Mouse (Mus musculus): ENCODE measurements at regions not wholly inside any gene's neighbourhood (a gene's known extent, or its start where the extent isn't known, plus 50 kb on each side); places are given as distances from the start of the nearest gene placed in this dataset.

DNA sequence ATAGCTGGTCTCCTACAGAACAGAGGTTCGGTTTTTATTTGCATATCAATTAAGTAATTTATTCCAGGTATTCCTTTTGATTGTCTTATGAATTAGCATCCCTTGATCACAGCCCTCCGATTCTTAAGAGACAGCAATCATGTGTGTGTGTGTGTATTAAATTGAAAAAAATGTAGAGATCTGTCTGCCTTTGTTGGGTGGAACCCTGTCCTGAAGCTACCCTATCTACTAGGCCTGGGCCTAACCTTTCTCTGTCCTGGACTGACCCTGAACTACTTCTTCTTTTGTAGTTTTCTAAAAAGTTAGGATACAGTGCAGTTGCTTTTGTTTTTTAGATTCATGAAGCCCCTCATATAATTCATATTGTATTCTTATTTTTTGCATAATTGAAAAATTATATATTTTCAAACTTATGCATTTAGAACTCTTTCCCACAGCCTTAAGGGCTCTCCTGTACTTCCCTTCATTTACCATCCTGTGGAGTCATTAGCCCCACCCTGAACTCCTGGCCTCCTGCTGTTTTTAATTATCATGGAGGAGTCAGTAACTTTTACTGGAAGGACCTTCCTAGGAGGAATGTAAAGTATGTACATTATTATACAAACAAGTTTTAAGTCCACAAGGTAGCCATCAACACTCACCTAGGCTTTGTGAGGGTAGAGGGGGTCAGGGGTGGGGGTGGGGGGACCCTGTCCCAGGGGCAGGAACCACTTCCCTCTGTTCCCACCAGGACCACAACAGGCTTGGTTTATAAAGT lies 245.6 kb upstream of the Slitrk5 start:
- ATAC-seq (ENCODE audit: insufficient number of reproducible peaks, low FRiP score, low TSS enrichment) = no peak

Measured in cerebellum, adult (tissue).